Mouse (Mus musculus) right cerebral cortex, postnatal 4 days (tissue): Measurements from ENCODE around the gene Slc15a5.

Source experiments
- DNase-seq: peaks from one replicate; pipeline ENCODE4 v3.0.0-alpha.2; 2022

Slc15a5 gene

GRCm38 (mm10) chr6:138054956-138055355 lies 24.8 kb downstream of the Slc15a5 start:
- DNase-seq, result no peak

- no peak for DNase-seq
Observed at GRCm38 (mm10) chr6:138054166-138054565, 25.6 kb downstream of the Slc15a5 start.

GRCm38 (mm10) chr6:138053686-138054085 lies 26.0 kb downstream of the Slc15a5 start:
- DNase-seq, result no peak

GRCm38 (mm10) chr6:138045364-138045763 lies 34.4 kb downstream of the Slc15a5 start:
- no peak for DNase-seq

- no peak for DNase-seq
Observed at GRCm38 (mm10) chr6:138042891-138043290, 36.8 kb downstream of the Slc15a5 start.

GRCm38 (mm10) chr6:138041865-138042264 lies 37.9 kb downstream of the Slc15a5 start:
- no peak for DNase-seq

- DNase-seq, result no peak
Observed at GRCm38 (mm10) chr6:138037587-138037986, 42.1 kb downstream of the Slc15a5 start.

- no peak for DNase-seq
Observed at GRCm38 (mm10) chr6:138036891-138037290, 42.8 kb downstream of the Slc15a5 start.

GRCm38 (mm10) chr6:138016898-138017297 lies 62.8 kb downstream of the Slc15a5 start:
- no peak for DNase-seq

- DNase-seq, result no peak
Observed at GRCm38 (mm10) chr6:138014976-138015674, 64.6 kb downstream of the Slc15a5 start.

- DNase-seq, result no peak
Observed at GRCm38 (mm10) chr6:138011955-138012354, 67.8 kb downstream of the Slc15a5 start.

GRCm38 (mm10) chr6:138007705-138008104 lies 72.0 kb downstream of the Slc15a5 start:
- no peak for DNase-seq

GRCm38 (mm10) chr6:138006525-138007251 lies 73.0 kb downstream of the Slc15a5 start:
- no peak for DNase-seq

GRCm38 (mm10) chr6:137989853-137990252 lies 89.9 kb downstream of the Slc15a5 start:
- no peak for DNase-seq

GRCm38 (mm10) chr6:137985169-137985568 lies 94.5 kb downstream of the Slc15a5 start:
- DNase-seq, result no peak

GRCm38 (mm10) chr6:137982195-137982737 lies 97.5 kb downstream of the Slc15a5 start:
- DNase-seq, result peak; percentile 30

GRCm38 (mm10) chr6:137980905-137981696 lies 98.6 kb downstream of the Slc15a5 start:
- DNase-seq, result peak; percentile 23

GRCm38 (mm10) chr6:137980413-137980812 lies 99.3 kb downstream of the Slc15a5 start:
- DNase-seq, result no peak

- no peak for DNase-seq
Observed at GRCm38 (mm10) chr6:137979802-137980201, 99.9 kb downstream of the Slc15a5 start.

GRCm38 (mm10) chr6:137976021-137976420 lies 103.7 kb downstream of the Slc15a5 start:
- no peak for DNase-seq

GRCm38 (mm10) chr6:137963703-137964102 lies 116.0 kb downstream of the Slc15a5 start:
- no peak for DNase-seq

- no peak for DNase-seq
Observed at GRCm38 (mm10) chr6:137962836-137963235, 116.9 kb downstream of the Slc15a5 start.
